Mouse (Mus musculus) spleen, adult 2 months (tissue): ENCODE measurements around the gene Pkhd1. TPM values are rescaled to one million over a fixed set of nuclear protein-coding genes. Genes with fewer than 3 reads are reported as not detected.

Experiments used
- DNase-seq, 2 experiments: peaks; one replicate each; pipeline versions ENCODE4 v3.0.0 to v3.0.0-alpha.2; 2012 to 2021; ENCODE audit warnings: low spot score in 2 of 2, low read depth in 1 of 2
- H3K27ac ChIP-seq: fragments of 200-500 bp; 2 replicates; pipeline ENCODE4 v1.5.1; 2012; ENCODE audit warnings: low read length, inconsistent platforms; ENCODE audit not compliant: insufficient read depth
- H3K27me3 ChIP-seq: fragments of 200-500 bp; 2 replicates; pipeline ENCODE4 v1.6.1; 2012; ENCODE audit warnings: mild to moderate bottlenecking, moderate library complexity, low read length, inconsistent platforms; ENCODE audit not compliant: control insufficient read depth, insufficient read depth
- H3K36me3 ChIP-seq: fragments of 200-500 bp; 2 replicates; pipeline ENCODE4 v1.6.1; 2012; ENCODE audit warnings: mild to moderate bottlenecking, low read length, inconsistent platforms; ENCODE audit not compliant: control insufficient read depth, insufficient read depth
- H3K4me1 ChIP-seq: fragments of 200-500 bp; 2 replicates; pipeline ENCODE4 v1.6.1; 2011; ENCODE audit warnings: inconsistent platforms; ENCODE audit not compliant: control insufficient read depth, insufficient read depth, insufficient read length
- H3K4me3 ChIP-seq: fragments of 200-500 bp; 2 replicates; pipeline ENCODE4 v1.5.1; 2011; ENCODE audit warnings: mild to moderate bottlenecking, inconsistent platforms; ENCODE audit not compliant: insufficient read depth, insufficient read length; ENCODE audit errors: extremely low read depth
- CTCF ChIP-seq: fragments of 200-500 bp; IDR thresholded peaks from 2 replicates; pipeline ENCODE4 v1.5.1; 2011; ENCODE audit warnings: mild to moderate bottlenecking, inconsistent platforms; ENCODE audit not compliant: insufficient read depth, insufficient read length, insufficient replicate concordance; ENCODE audit errors: extremely low read depth
- POLR2A ChIP-seq: fragments of 200-500 bp; IDR thresholded peaks from 2 replicates; pipeline ENCODE4 v1.6.1; 2011; ENCODE audit warnings: low read depth, low read length, inconsistent platforms
- WGBS: fragments of 180-500 bp; shearing (Covaris S2); methylation state at CpG from one replicate; pipeline ENCODE4 v1.1.7; 2018; 5-methylcytosine and 5-hydroxymethylcytosine counted together
- polyA plus RNA-seq: library from polyadenylated mRNA; depleted of rRNA; stranded (reverse); fragments of >200 nt; gene quantifications from 2 replicates; pipeline ENCODE4 v1.2.3, GENCODE M21; 2012

Pkhd1 gene
- polyA plus RNA-seq, 1 experiment: 0.05 TPM

GRCm38 (mm10) chr1:20409411-20409967 lies 208.4 kb downstream of the Pkhd1 start:
- Histone ChIP-seq H3K27me3 (no peaks in the 10 kb centered on the region), H3K4me1 (no peaks in the 10 kb centered on the region), H3K27ac (no peak overlapping the region), H3K4me3 (no peak overlapping the region), H3K36me3 (no peaks in the 10 kb centered on the region)
- no peak for TF ChIP-seq POLR2A
- no peak for TF ChIP-seq CTCF
- WGBS: 70% methylated on average over 5 of the region's 5 CpGs
- no peak for DNase-seq

- no peaks in the 10 kb centered on the region for H3K4me1 ChIP-seq
- H3K4me3 ChIP-seq: no peak overlapping the region
- no peak overlapping the region for H3K27ac ChIP-seq
- no peaks in the 10 kb centered on the region for H3K27me3 ChIP-seq
- H3K36me3 ChIP-seq: no peaks in the 10 kb centered on the region
- 54% methylated on average over 4 of the region's 4 CpGs for WGBS
- DNase-seq: no peak
- TF ChIP-seq CTCF: no peak
- TF ChIP-seq POLR2A: no peak
Observed at GRCm38 (mm10) chr1:20398319-20398718, 219.5 kb downstream of the Pkhd1 start.

GRCm38 (mm10) chr1:20364437-20364836 lies 253.4 kb downstream of the Pkhd1 start:
- Histone ChIP-seq H3K4me3 (no peak overlapping the region), H3K4me1 (no peaks in the 10 kb centered on the region), H3K27me3 (no peaks in the 10 kb centered on the region), H3K27ac (no peak overlapping the region), H3K36me3 (no peaks in the 10 kb centered on the region)
- no peak for DNase-seq
- TF ChIP-seq POLR2A (no peak), CTCF (no peak)
- WGBS: 71% methylated on average over 1 of the region's 1 CpGs

- Histone ChIP-seq H3K27ac (no peak overlapping the region), H3K4me3 (no peak overlapping the region), H3K27me3 (no peaks in the 10 kb centered on the region), H3K36me3 (no peaks in the 10 kb centered on the region), H3K4me1 (no peaks in the 10 kb centered on the region)
- DNase-seq: no peak
- TF ChIP-seq CTCF: no peak
- no peak for TF ChIP-seq POLR2A
- WGBS: 66% methylated on average over 3 of the region's 3 CpGs
Observed at GRCm38 (mm10) chr1:20344651-20345050, 273.2 kb downstream of the Pkhd1 start.

- 8% methylated on average over 2 of the region's 2 CpGs for WGBS
- TF ChIP-seq POLR2A: no peak
- no peak for TF ChIP-seq CTCF
Observed at GRCm38 (mm10) chr1:20311485-20311884, 306.4 kb downstream of the Pkhd1 start.

GRCm38 (mm10) chr1:20310925-20311324 lies 306.9 kb downstream of the Pkhd1 start:
- TF ChIP-seq POLR2A (no peak), CTCF (no peak)
- WGBS: 70% methylated on average over 6 of the region's 6 CpGs

More at GRCm38 (mm10) chr1:20311485-20311884, 306.4 kb downstream of the Pkhd1 start:
- no peak for DNase-seq
- no peaks in the 10 kb centered on the region for H3K36me3 ChIP-seq
- no peak overlapping the region for H3K27ac ChIP-seq
- no peaks in the 10 kb centered on the region for H3K27me3 ChIP-seq
- no peak overlapping the region for H3K4me3 ChIP-seq
- H3K4me1 ChIP-seq: no peaks in the 10 kb centered on the region

GRCm38 (mm10) chr1:20306116-20306515 lies 311.7 kb downstream of the Pkhd1 start:
- H3K27ac ChIP-seq: no peak overlapping the region
- H3K27me3 ChIP-seq: no peaks in the 10 kb centered on the region
- no peaks in the 10 kb centered on the region for H3K4me1 ChIP-seq
- H3K4me3 ChIP-seq: no peak overlapping the region
- no peaks in the 10 kb centered on the region for H3K36me3 ChIP-seq
- 68% methylated on average over 3 of the region's 3 CpGs for WGBS
- no peak for DNase-seq
- TF ChIP-seq POLR2A: no peak
- no peak for TF ChIP-seq CTCF

More at GRCm38 (mm10) chr1:20310925-20311324, 306.9 kb downstream of the Pkhd1 start:
- Histone ChIP-seq H3K27ac (no peak overlapping the region), H3K4me3 (no peak overlapping the region), H3K36me3 (no peaks in the 10 kb centered on the region), H3K27me3 (no peaks in the 10 kb centered on the region), H3K4me1 (no peaks in the 10 kb centered on the region)
- DNase-seq: no peak
